Mouse (Mus musculus): ENCODE data around the gene Zfp592.
"Not testable (repeated sequence)": the region's sequence is repeated elsewhere in the genome, so short reads cannot be mapped to it uniquely, and the experiment has no call there.

DNA sequence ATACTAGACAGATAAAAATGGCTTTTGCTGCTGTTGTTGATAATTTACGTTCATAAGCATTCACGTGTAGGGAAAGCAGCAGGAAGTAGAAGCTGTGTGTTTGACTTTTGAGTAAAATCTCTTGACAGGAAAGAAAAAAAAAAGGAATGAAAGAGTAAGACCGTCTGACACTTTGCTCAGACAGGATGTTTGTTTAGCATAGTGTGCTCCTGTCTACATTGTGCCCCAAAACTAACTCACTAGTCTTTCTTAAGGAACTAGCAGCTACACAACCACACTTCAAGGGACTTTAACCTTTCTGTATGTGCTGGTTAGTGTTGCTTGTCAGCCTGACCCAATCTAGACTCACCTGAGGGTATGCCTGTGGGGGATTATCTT, 19.9 kb upstream of the Zfp592 start:
- not testable (repeated sequence) for TF ChIP-seq POLR2A (IDR thresholded peaks at IDR 0.05; ENCODE audit: low read depth, low read length); CTCF (IDR thresholded peaks at IDR 0.05; ENCODE audit: extremely low read depth, insufficient read length, insufficient replicate concordance, low read depth, low read length)

Measured in small intestine, adult 2 months (tissue).